In the genomic region with DNA sequence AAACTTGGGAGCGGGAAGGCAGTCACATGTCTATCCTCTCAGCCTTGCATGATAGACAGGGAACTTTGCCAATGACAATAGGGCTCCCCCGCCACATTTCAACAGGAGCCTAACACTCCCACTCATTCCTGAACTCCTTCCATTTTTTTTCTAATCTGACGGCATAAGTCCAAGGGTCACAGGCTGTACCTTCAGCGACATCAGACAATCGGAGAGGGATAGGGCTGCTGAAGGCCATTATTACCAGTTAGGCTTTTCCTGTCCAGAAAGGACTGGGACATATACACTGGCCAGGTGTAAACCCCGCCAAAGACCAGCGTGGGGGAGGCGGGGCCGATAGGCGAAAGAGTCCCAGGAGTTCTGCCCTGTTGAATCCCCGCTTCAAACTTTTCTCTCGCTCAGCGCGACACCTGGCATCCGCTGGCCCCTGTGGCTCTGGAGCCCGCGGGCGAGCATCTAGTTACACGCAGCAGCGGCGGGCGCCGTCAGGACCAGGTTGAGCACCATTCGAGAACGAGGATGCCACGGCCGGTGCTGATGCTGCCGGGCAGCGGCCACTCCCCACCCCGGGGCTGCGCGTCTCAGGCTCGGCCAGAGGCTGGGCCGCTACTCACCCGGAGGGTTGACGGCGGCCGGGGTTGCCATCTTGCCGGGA, we compare ENCODE assay signal across 8 mouse cellular contexts. TPM values are rescaled to one million over a fixed set of nuclear protein-coding genes. Genes with fewer than 3 reads are reported as not detected.
A peak's percentile ranks its signal among the peaks of the same experiment; 100 is the strongest.
DNase-seq lines count a peak whose midpoint lies in the region; ATAC-seq and TF ChIP-seq lines count a peak whose summit lies in the region.

No protein-coding gene starts in this region.

- peak overlapping the region; percentile 73 for H3K4me3 ChIP-seq in embryonic facial prominence, embryonic 11.5 days (ENCODE audit: low read depth, low read length)
- H3K4me3 ChIP-seq in hindbrain, embryonic 13.5 days = peak overlapping the region; percentile 74
- H3K4me3 ChIP-seq in stomach, embryonic 16.5 days (replicated peaks; ENCODE audit: low read length) = peak overlapping the region; percentile 49

- H3K4me2 ChIP-seq in embryonic facial prominence, embryonic 11.5 days (ENCODE audit: low read depth, low read length) = peak overlapping the region; percentile 81
- H3K4me2 ChIP-seq in hindbrain, embryonic 13.5 days = peak overlapping the region; percentile 77
- H3K4me2 ChIP-seq in stomach, embryonic 16.5 days (ENCODE audit: low read depth, low read length) = peak overlapping the region; percentile 82

- DNase-seq in CD4-positive helper T cell, adult 2 months (ENCODE audit: low read depth, low spot score) = peak; percentile 11
- DNase-seq in Patski (ENCODE audit: low read depth, low spot score) = no peak
- peak; percentile 63 for DNase-seq in embryonic facial prominence, embryonic 11.5 days (ENCODE audit: low spot score)
- peak; percentile 46 to 53 for DNase-seq in layer of hippocampus, postnatal 25 days (ENCODE audit: extremely low spot score in 1 of 2, low spot score in 1 of 2)
- DNase-seq in mesoderm, embryonic 11.5 days (ENCODE audit: low read depth, low spot score) = peak; percentile 59

- 3% methylated on average over 39 of the region's 39 CpGs for WGBS in embryonic facial prominence, embryonic 11.5 days
- under 1% methylated on average over 39 of the region's 39 CpGs for WGBS in hindbrain, embryonic 13.5 days
- WGBS in stomach, embryonic 16.5 days = 2% methylated on average over 38 of the region's 39 CpGs

- CTCF ChIA-PET in Patski (lab: Charles Lee) = interaction anchor here (0.8 to 1.0 kb wide), 2 partner anchors 10 to 13 kb away, joined by 3 read pairs; no protein-coding TSS in a partner anchor

- H3K9ac ChIP-seq in embryonic facial prominence, embryonic 11.5 days (replicated peaks; ENCODE audit: low read length) = peak overlapping the region; percentile 90
- peak overlapping the region; percentile 94 for H3K9ac ChIP-seq in hindbrain, embryonic 13.5 days
- peak overlapping the region; percentile 79 for H3K9ac ChIP-seq in stomach, embryonic 16.5 days (ENCODE audit: low read length)

- no peaks in the 10 kb centered on the region for H3K4me1 ChIP-seq in embryonic facial prominence, embryonic 11.5 days (ENCODE audit: control insufficient read depth, insufficient read depth, low read length)
- H3K4me1 ChIP-seq in hindbrain, embryonic 13.5 days (replicated peaks) = peaks cover 51% of the 10 kb centered on the region
- no peaks in the 10 kb centered on the region for H3K4me1 ChIP-seq in stomach, embryonic 16.5 days (ENCODE audit: control insufficient read depth, insufficient read depth, low read length)

- H3K27me3 ChIP-seq in Patski = no peaks in the 10 kb centered on the region
- no peaks in the 10 kb centered on the region for H3K27me3 ChIP-seq in embryonic facial prominence, embryonic 11.5 days (ENCODE audit: control insufficient read depth, insufficient read depth, low read length)
- H3K27me3 ChIP-seq in hindbrain, embryonic 13.5 days = no peaks in the 10 kb centered on the region
- H3K27me3 ChIP-seq in stomach, embryonic 16.5 days (ENCODE audit: control insufficient read depth, insufficient read depth, low read length) = no peaks in the 10 kb centered on the region

- no peaks in the 10 kb centered on the region for H3K9me3 ChIP-seq in embryonic facial prominence, embryonic 11.5 days (replicated peaks; ENCODE audit: control insufficient read depth, low read length)
- H3K9me3 ChIP-seq in hindbrain, embryonic 13.5 days = no peaks in the 10 kb centered on the region
- H3K9me3 ChIP-seq in stomach, embryonic 16.5 days (replicated peaks; ENCODE audit: control insufficient read depth, low read length) = no peaks in the 10 kb centered on the region

- in situ Hi-C loops in Patski (cut with MboI; ENCODE audit: low pct_unique_long_range_greater_than_20kb) = no loop called here

- peak; percentile 38 for ATAC-seq in Patski
- peak; percentile 78 for ATAC-seq in embryonic facial prominence, embryonic 11.5 days (replicated peaks; ENCODE audit: insufficient number of reproducible peaks, low FRiP score, low TSS enrichment, low read depth)
- ATAC-seq in hindbrain, embryonic 13.5 days (ENCODE audit: low FRiP score) = peak; percentile 77
- ATAC-seq in stomach, embryonic 16.5 days (ENCODE audit: insufficient read depth, low FRiP score) = peak; percentile 48
- no peak for ATAC-seq in erythroblast, adult 5-6 weeks (replicated peaks; ENCODE audit: low FRiP score, poor library complexity, severe bottlenecking)

- H3K27ac ChIP-seq in embryonic facial prominence, embryonic 11.5 days (replicated peaks; ENCODE audit: low read depth, low read length) = peak overlapping the region; percentile 87
- H3K27ac ChIP-seq in hindbrain, embryonic 13.5 days = peak overlapping the region; percentile 98
- no peak overlapping the region for H3K27ac ChIP-seq in stomach, embryonic 16.5 days (ENCODE audit: low read length)

- H3K36me3 ChIP-seq in embryonic facial prominence, embryonic 11.5 days (replicated peaks; ENCODE audit: control insufficient read depth, insufficient read depth, low read depth, low read length) = no peaks in the 10 kb centered on the region
- H3K36me3 ChIP-seq in hindbrain, embryonic 13.5 days = peaks cover 5% of the 10 kb centered on the region
- no peaks in the 10 kb centered on the region for H3K36me3 ChIP-seq in stomach, embryonic 16.5 days (ENCODE audit: control insufficient read depth, insufficient read depth, low read length)

- TF ChIP-seq CTCF in Patski (IDR thresholded peaks at IDR 0.05) = no peak

- POLR2A ChIA-PET in Patski (lab: Charles Lee) = interaction anchor here (0.8 to 2.3 kb wide), 3 partner anchors 47 to 77 kb away, joined by 3 to 11 read pairs (median 5); no protein-coding TSS in a partner anchor

RNA-seq across cellular contexts. Expression of a gene that starts 0.6 kb away (rescaled TPM):
- 118 TPM for polyA plus RNA-seq in Patski (2021)
- polyA plus RNA-seq in embryonic facial prominence, embryonic 11.5 days (2014; fragmentation: Nextera tagmentation; extraction: Ambion mirVana) = 18.5 and 21.5 TPM in 2 replicates
- polyA plus RNA-seq in hindbrain, embryonic 13.5 days (2015; fragmentation: Nextera tagmentation; extraction: Ambion mirVana) = 60.3 and 64.8 TPM in 2 replicates
- total RNA-seq in layer of hippocampus, postnatal 25 days (2021) = 100 to 1,000 TPM; 157 to 163 TPM
- polyA plus RNA-seq in stomach, embryonic 16.5 days (2015; fragmentation: Nextera tagmentation; extraction: Ambion mirVana) = 2.9 and 3.0 TPM in 2 replicates
- not detected in 2 replicates for total RNA-seq in erythroblast, adult 5-6 weeks (2015; ENCODE audit: low replicate concordance)
- total RNA-seq in erythroblast, adult 5-6 weeks (2017; ENCODE audit: low replicate concordance) = not detected in 2 replicates
